Mouse (Mus musculus) lung, embryonic 16.5 days (tissue): ENCODE measurements around the gene Fpr-rs3. TPM values are rescaled to one million over a fixed set of nuclear protein-coding genes. Genes with fewer than 3 reads are reported as not detected.

Experiments
- ATAC-seq: fragments of 200-750 bp; cut with Nextera tagmentation; 2 replicates; pipeline ENCODE4 v1.8.0; 2017; ENCODE audit warnings: low read depth, mild to moderate bottlenecking, moderate library complexity
- H3K27ac ChIP-seq: fragments of 300-500 bp; sonication (generic); 2 replicates; pipeline ENCODE4 v1.5.1; 2014; ENCODE audit warnings: mild to moderate bottlenecking, control low read depth, low read length
- H3K27me3 ChIP-seq: fragments of 300-500 bp; sonication (generic); 2 replicates; pipeline ENCODE4 v1.6.1; 2014; ENCODE audit warnings: low read depth, low read length, mixed read lengths; ENCODE audit not compliant: control insufficient read depth, insufficient read depth
- H3K36me3 ChIP-seq: fragments of 300-500 bp; sonication (generic); 2 replicates; pipeline ENCODE4 v1.6.1; 2014; ENCODE audit warnings: low read length; ENCODE audit not compliant: control insufficient read depth, insufficient read depth
- H3K4me1 ChIP-seq: fragments of 300-500 bp; sonication (generic); replicated peaks from 2 replicates; pipeline ENCODE4 v1.6.1; 2014; ENCODE audit warnings: low read length, mixed read lengths; ENCODE audit not compliant: control insufficient read depth, insufficient read depth
- H3K4me2 ChIP-seq: fragments of 300-500 bp; sonication (generic); 2 replicates; pipeline ENCODE4 v1.6.1; 2014; ENCODE audit warnings: low read depth, low read length, control low read depth
- H3K4me3 ChIP-seq: fragments of 300-500 bp; sonication (generic); 2 replicates; pipeline ENCODE4 v1.5.1; 2014; ENCODE audit warnings: mild to moderate bottlenecking, low read length, control low read depth
- H3K9ac ChIP-seq: fragments of 300-500 bp; sonication (generic); 2 replicates; pipeline ENCODE4 v1.6.1; 2014; ENCODE audit warnings: low read length, control low read depth
- H3K9me3 ChIP-seq: fragments of 300-500 bp; sonication (generic); 2 replicates; pipeline ENCODE4 v1.6.1; 2016; ENCODE audit warnings: low read length; ENCODE audit not compliant: control insufficient read depth
- WGBS: fragments of 180-500 bp; shearing (Covaris S2); extraction: QIAGEN DNeasy Blood & Tissue Kit; methylation state at CpG from one replicate; pipeline ENCODE4 v1.1.7; 2014; 5-methylcytosine and 5-hydroxymethylcytosine counted together
- polyA plus RNA-seq: library from polyadenylated mRNA; unstranded; fragments of >200 nt; fragmentation: Nextera tagmentation; extraction: Ambion mirVana; gene quantifications from 2 replicates; pipeline ENCODE4 v1.2.1, GENCODE M21; 2015

The Fpr-rs3 gene
- not detected in 2 replicates for polyA plus RNA-seq

DNA sequence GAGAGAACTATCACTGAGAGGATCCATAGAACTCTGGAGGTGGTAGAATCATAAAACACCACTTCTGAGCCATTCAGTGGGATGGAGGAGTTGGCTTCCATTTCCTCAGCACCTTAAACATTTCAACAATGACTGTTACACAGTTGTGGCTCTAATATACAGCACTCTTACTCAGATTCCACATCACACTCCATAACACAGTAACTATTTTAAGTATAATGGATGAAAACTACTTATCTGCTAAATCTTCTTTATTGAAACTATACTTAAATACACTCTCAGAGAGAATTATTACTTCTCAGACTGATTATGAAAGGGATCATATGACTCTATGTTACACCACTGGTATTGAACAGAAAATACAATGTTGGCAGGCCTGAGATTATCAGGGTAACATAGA lies at the start of gene Fpr-rs3:
TSS of gene Fpr-rs3 (minus strand) at position 101 of the 400 bp plus-strand sequence.
- Histone ChIP-seq H3K36me3 (no peaks in the 10 kb centered on the region), H3K4me2 (no peak within 1 kb of the TSS), H3K9me3 (no peaks in the 10 kb centered on the region), H3K4me1 (no peaks in the 10 kb centered on the region), H3K27me3 (no peaks in the 10 kb centered on the region), H3K9ac (no peak within 1 kb of the TSS), H3K4me3 (no peak within 1 kb of the TSS), H3K27ac (no peak within 1 kb of the TSS)
- no peak for ATAC-seq

- no peak within 1 kb of the TSS for H3K4me3 ChIP-seq
- no peak within 1 kb of the TSS for H3K27ac ChIP-seq
- 28% methylated on average over 1 of the region's 1 CpGs for WGBS
- no peaks in the 10 kb centered on the region for H3K36me3 ChIP-seq
- no peak within 1 kb of the TSS for H3K4me2 ChIP-seq
- H3K9ac ChIP-seq: no peak within 1 kb of the TSS
- peaks cover 2% of the 10 kb centered on the region; the same call in 1 of the 2 replicates for H3K9me3 ChIP-seq
- no peaks in the 10 kb centered on the region for H3K4me1 ChIP-seq
- no peak for ATAC-seq
- H3K27me3 ChIP-seq: no peaks in the 10 kb centered on the region
These were observed 28.4 kb downstream of the Fpr-rs3 start, which contains the start of gene Vmn2r110 for GRCm38 (mm10) chr17:20596323-20596722. Vmn2r110 (minus strand) TSS chr17:20596423.

Other genes with a start within 250 kb of the Fpr-rs3 start
- gene Vmn1r224, start 210.7 kb downstream of the Fpr-rs3 start, polyA plus RNA-seq: not detected in 2 replicates
- gene Vmn2r108, start 143.5 kb downstream of the Fpr-rs3 start, polyA plus RNA-seq: not detected in 2 replicates
- not detected in 2 replicates for gene Vmn1r225, start 126.7 kb downstream of the Fpr-rs3 start, polyA plus RNA-seq
- gene Vmn2r109, start 60.1 kb downstream of the Fpr-rs3 start, polyA plus RNA-seq: not detected in 2 replicates
- 0.03 TPM in 1 of 2 replicates, not detected in the other for gene Vmn2r110, start 28.5 kb downstream of the Fpr-rs3 start, polyA plus RNA-seq
- gene Vmn1r226, start 58.0 kb upstream of the Fpr-rs3 start, polyA plus RNA-seq: not detected in 2 replicates
- not detected in 2 replicates for gene Vmn1r227, start 105.0 kb upstream of the Fpr-rs3 start, polyA plus RNA-seq
- gene Vmn1r228, start 161.3 kb upstream of the Fpr-rs3 start, polyA plus RNA-seq: not detected in 2 replicates
- gene Vmn1r229, start 186.7 kb upstream of the Fpr-rs3 start, polyA plus RNA-seq: not detected in 2 replicates
- gene Vmn1r230, start 215.6 kb upstream of the Fpr-rs3 start, polyA plus RNA-seq: not detected in 2 replicates